Mouse (Mus musculus) stomach, embryonic 14.5 days (tissue): ENCODE data around the gene C130074G19Rik. TPM values are rescaled to one million over a fixed set of nuclear protein-coding genes. Genes with fewer than 3 reads are reported as not detected.

Experiments used
- ATAC-seq: fragments of 200-750 bp; cut with Nextera tagmentation; 2 replicates; pipeline ENCODE4 v1.8.0; 2017; ENCODE audit warnings: low read depth, moderate TSS enrichment; ENCODE audit not compliant: insufficient number of reproducible peaks, insufficient read depth, low FRiP score
- H3K27ac ChIP-seq: fragments of 300-500 bp; sonication (generic); 2 replicates; pipeline ENCODE4 v1.5.1; 2014; ENCODE audit warnings: mild to moderate bottlenecking, low read length, moderate library complexity, mixed read lengths
- H3K27me3 ChIP-seq: fragments of 300-500 bp; sonication (generic); 2 replicates; pipeline ENCODE4 v1.6.1; 2014; ENCODE audit warnings: low read length, control low read depth, mixed read lengths; ENCODE audit not compliant: control insufficient read depth, insufficient read depth
- H3K36me3 ChIP-seq: fragments of 300-500 bp; sonication (generic); 2 replicates; pipeline ENCODE4 v1.6.1; 2014; ENCODE audit warnings: mild to moderate bottlenecking, control low read depth, low read length, moderate library complexity, mixed read lengths; ENCODE audit not compliant: control insufficient read depth, insufficient read depth
- H3K4me1 ChIP-seq: fragments of 300-500 bp; sonication (generic); 2 replicates; pipeline ENCODE4 v1.6.1; 2014; ENCODE audit warnings: low read length, control low read depth, mixed read lengths; ENCODE audit not compliant: control insufficient read depth, insufficient read depth
- H3K4me2 ChIP-seq: fragments of 300-500 bp; sonication (generic); replicated peaks from 2 replicates; pipeline ENCODE4 v1.6.1; 2014; ENCODE audit warnings: low read depth, low read length, control low read depth
- H3K4me3 ChIP-seq: fragments of 300-500 bp; sonication (generic); 2 replicates; pipeline ENCODE4 v1.5.1; 2014; ENCODE audit warnings: low read depth, low read length, control low read depth
- H3K9ac ChIP-seq: fragments of 300-500 bp; sonication (generic); replicated peaks from 2 replicates; pipeline ENCODE4 v1.6.1; 2014; ENCODE audit warnings: low read depth, mild to moderate bottlenecking, control low read depth, low read length, moderate library complexity, mixed read lengths
- H3K9me3 ChIP-seq: fragments of 300-500 bp; sonication (generic); 2 replicates; pipeline ENCODE4 v1.6.1; 2016; ENCODE audit warnings: low read depth, low read length, control low read depth; ENCODE audit not compliant: control insufficient read depth
- WGBS: fragments of 180-500 bp; shearing (Covaris S2); extraction: QIAGEN DNeasy Blood & Tissue Kit; methylation state at CpG from one replicate; pipeline ENCODE4 v1.1.7; 2014; 5-methylcytosine and 5-hydroxymethylcytosine counted together
- polyA plus RNA-seq: library from polyadenylated mRNA; unstranded; fragments of >200 nt; fragmentation: Nextera tagmentation; extraction: Ambion mirVana; gene quantifications from 2 replicates; pipeline ENCODE4 v1.2.1, GENCODE M21; 2014

C130074G19Rik gene
- polyA plus RNA-seq, 1 experiment from 2014 or later: 1.9 TPM

GRCm38 (mm10) chr1:184845111-184846071 lies 37.6 kb downstream of the C130074G19Rik start:
- ATAC-seq: peak; percentile 97
- Histone ChIP-seq H3K36me3 (no peaks in the 10 kb centered on the region), H3K4me2 (peak overlapping the region; percentile 91), H3K9ac (peak overlapping the region; percentile 84), H3K27me3 (no peaks in the 10 kb centered on the region), H3K9me3 (no peaks in the 10 kb centered on the region), H3K4me1 (peaks cover 4% of the 10 kb centered on the region; the same call in 1 of the 2 replicates), H3K4me3 (peak overlapping the region; percentile 85), H3K27ac (peak overlapping the region; percentile 78; the same call in 1 of the 2 replicates)
- WGBS: under 1% methylated on average over 67 of the region's 67 CpGs

GRCm38 (mm10) chr1:184844326-184845066 lies 38.5 kb downstream of the C130074G19Rik start:
- H3K27ac ChIP-seq: peak overlapping the region; percentile 35; the same call in 1 of the 2 replicates
- H3K4me1 ChIP-seq: peaks cover 4% of the 10 kb centered on the region; the same call in 1 of the 2 replicates
- no peak for ATAC-seq
- no peaks in the 10 kb centered on the region for H3K36me3 ChIP-seq
- H3K9me3 ChIP-seq: no peaks in the 10 kb centered on the region
- H3K4me2 ChIP-seq: peak overlapping the region; percentile 91
- no peaks in the 10 kb centered on the region for H3K27me3 ChIP-seq
- 18% methylated on average over 15 of the region's 15 CpGs for WGBS
- peak overlapping the region; percentile 85 for H3K4me3 ChIP-seq
- H3K9ac ChIP-seq: 0 out of 2 replicates have a peak overlapping the region, but pooled peaks have one; percentile 21

- Histone ChIP-seq H3K4me2 (no peak overlapping the region), H3K27ac (no peak overlapping the region), H3K27me3 (no peaks in the 10 kb centered on the region), H3K9me3 (no peaks in the 10 kb centered on the region), H3K36me3 (peaks cover 10% of the 10 kb centered on the region; the same call in 1 of the 2 replicates), H3K4me3 (no peak overlapping the region), H3K9ac (no peak overlapping the region), H3K4me1 (no peaks in the 10 kb centered on the region)
- WGBS: 82% methylated on average over 4 of the region's 4 CpGs
- ATAC-seq: no peak
Observed at GRCm38 (mm10) chr1:184837649-184838048, 45.4 kb downstream of the C130074G19Rik start.

- H3K27me3 ChIP-seq: no peaks in the 10 kb centered on the region
- H3K27ac ChIP-seq: no peak overlapping the region
- 77% methylated on average over 5 of the region's 5 CpGs for WGBS
- H3K4me3 ChIP-seq: no peak overlapping the region
- H3K36me3 ChIP-seq: peaks cover 19% of the 10 kb centered on the region
- H3K4me2 ChIP-seq: no peak overlapping the region
- no peaks in the 10 kb centered on the region for H3K4me1 ChIP-seq
- no peaks in the 10 kb centered on the region for H3K9me3 ChIP-seq
- H3K9ac ChIP-seq: no peak overlapping the region
- ATAC-seq: no peak
Observed at GRCm38 (mm10) chr1:184836350-184836749, 46.7 kb downstream of the C130074G19Rik start.

- H3K4me1 ChIP-seq: no peaks in the 10 kb centered on the region
- H3K36me3 ChIP-seq: peaks cover 34% of the 10 kb centered on the region
- H3K9ac ChIP-seq: no peak overlapping the region
- no peak overlapping the region for H3K4me2 ChIP-seq
- H3K27ac ChIP-seq: no peak overlapping the region
- no peak overlapping the region for H3K4me3 ChIP-seq
- 92% methylated on average over 7 of the region's 7 CpGs for WGBS
- no peak for ATAC-seq
- H3K9me3 ChIP-seq: no peaks in the 10 kb centered on the region
- no peaks in the 10 kb centered on the region for H3K27me3 ChIP-seq
Observed at GRCm38 (mm10) chr1:184833499-184833898, 49.5 kb downstream of the C130074G19Rik start.

- no peak overlapping the region for H3K9ac ChIP-seq
- no peak for ATAC-seq
- H3K9me3 ChIP-seq: no peaks in the 10 kb centered on the region
- H3K27me3 ChIP-seq: no peaks in the 10 kb centered on the region
- H3K36me3 ChIP-seq: peaks cover 34% of the 10 kb centered on the region
- no peak overlapping the region for H3K4me2 ChIP-seq
- H3K4me1 ChIP-seq: no peaks in the 10 kb centered on the region
- WGBS: 81% methylated on average over 10 of the region's 10 CpGs
- no peak overlapping the region for H3K27ac ChIP-seq
- no peak overlapping the region for H3K4me3 ChIP-seq
Observed at GRCm38 (mm10) chr1:184832211-184832610, 50.8 kb downstream of the C130074G19Rik start.

- Histone ChIP-seq H3K27me3 (no peaks in the 10 kb centered on the region), H3K9me3 (no peaks in the 10 kb centered on the region), H3K4me2 (no peak overlapping the region), H3K27ac (no peak overlapping the region), H3K9ac (no peak overlapping the region), H3K36me3 (peaks cover 27% of the 10 kb centered on the region), H3K4me1 (no peaks in the 10 kb centered on the region), H3K4me3 (no peak overlapping the region)
- 85% methylated on average over 8 of the region's 8 CpGs for WGBS
- no peak for ATAC-seq
Observed at GRCm38 (mm10) chr1:184829897-184830296, 53.1 kb downstream of the C130074G19Rik start.

GRCm38 (mm10) chr1:184827175-184827701 lies 55.8 kb downstream of the C130074G19Rik start:
- Histone ChIP-seq H3K4me1 (0 out of 2 replicates have a peak, but pooled peaks cover 3% of the 10 kb centered on the region), H3K9me3 (no peaks in the 10 kb centered on the region), H3K36me3 (peaks cover 20% of the 10 kb centered on the region), H3K4me3 (no peak overlapping the region), H3K4me2 (peak overlapping the region; percentile 5; the same call in 1 of the 2 replicates), H3K27me3 (no peaks in the 10 kb centered on the region), H3K9ac (no peak overlapping the region), H3K27ac (no peak overlapping the region)
- no peak for ATAC-seq
- 33% methylated on average over 23 of the region's 23 CpGs for WGBS
